Mouse (Mus musculus) T-helper 17 cell (primary cell): ENCODE measurements around the gene Gstp3.

ENCODE experiments used
- in situ Hi-C, 2 experiments: fragments of 300-600 bp; cut with MboI, MseI; formaldehyde crosslinking; loops; 1 replicate in 1 of 2; 2 replicates in 1 of 2; pipeline ENCODE4 v1.15.1; 2025; ENCODE audit warnings: high pct_unique_total_duplicates in 2 of 2

Gene Gstp3

DNA sequence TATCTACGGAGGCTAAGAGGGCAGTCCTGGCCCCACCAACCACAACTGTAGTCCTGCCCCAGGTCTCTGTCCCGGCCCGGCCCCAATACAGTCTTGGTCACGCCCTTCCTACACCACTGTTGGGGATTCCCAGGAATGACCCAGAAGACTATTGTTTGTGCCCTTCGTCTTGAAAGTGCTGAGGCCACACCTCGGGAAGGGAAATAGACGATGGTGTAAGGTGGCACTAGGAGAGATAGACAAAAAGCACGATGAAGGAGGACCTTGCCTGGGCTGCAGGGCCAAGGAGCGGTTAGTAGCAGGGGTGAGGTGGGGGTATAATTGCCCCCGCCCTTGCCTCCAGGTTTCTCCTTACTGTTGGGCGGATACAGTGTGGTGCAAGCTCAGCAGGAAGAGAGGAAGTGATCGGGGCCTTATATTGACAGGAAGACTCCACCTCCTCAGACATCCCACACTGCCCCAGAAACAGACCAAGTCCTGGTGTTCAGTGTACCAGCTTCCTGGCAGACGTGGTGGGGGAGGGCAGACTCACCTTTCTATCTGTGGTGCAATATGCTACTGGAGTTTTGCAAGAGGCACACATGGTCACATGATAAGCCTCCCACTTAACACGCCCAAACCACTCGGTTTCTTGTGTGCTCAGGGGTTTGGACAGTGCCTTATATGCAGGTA lies at the start of gene Gstp3:
Gstp3 (minus strand) TSS at position 501 of the 672 bp plus-strand sequence.
- in situ Hi-C loops, result loop anchor here in 1 of 2 experiments (5.0 kb wide), 1 partner anchor 38 kb away; the partner anchor contains the start of genes Cdk2ap2 and Pitpnm1

- in situ Hi-C loops, result loop anchor here in 1 of 2 experiments (10.0 kb wide), 1 partner anchor 506 kb away; the partner anchor contains the start of gene Lrfn4
These were observed 49.2 kb upstream of the Gstp3 start for GRCm38 (mm10) chr19:4108535-4108934.

DNA sequence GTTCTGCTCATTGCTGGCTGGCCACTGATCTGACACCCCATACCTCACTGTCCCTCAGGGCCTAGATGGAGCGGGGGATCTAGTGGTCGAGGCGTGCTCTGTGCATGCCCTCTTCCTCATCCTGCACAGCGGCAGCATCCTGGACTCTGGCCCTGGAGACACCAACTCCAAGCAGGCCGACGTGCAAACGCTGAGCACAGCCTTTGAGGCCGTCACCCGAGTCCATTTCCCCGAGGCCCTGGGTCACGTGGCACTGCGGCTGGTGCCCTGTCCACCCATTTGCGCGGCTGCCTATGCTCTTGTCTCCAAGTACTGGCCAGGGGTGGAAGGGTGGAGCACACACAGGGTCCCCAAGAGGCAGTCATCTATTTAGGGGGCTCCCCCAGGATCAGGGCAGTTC lies 47.3 kb upstream of the Gstp3 start:
- in situ Hi-C loops, result loop anchor here in 1 of 2 experiments (10.0 kb wide), 1 partner anchor 508 kb away; the partner anchor contains the start of gene Lrfn4

DNA sequence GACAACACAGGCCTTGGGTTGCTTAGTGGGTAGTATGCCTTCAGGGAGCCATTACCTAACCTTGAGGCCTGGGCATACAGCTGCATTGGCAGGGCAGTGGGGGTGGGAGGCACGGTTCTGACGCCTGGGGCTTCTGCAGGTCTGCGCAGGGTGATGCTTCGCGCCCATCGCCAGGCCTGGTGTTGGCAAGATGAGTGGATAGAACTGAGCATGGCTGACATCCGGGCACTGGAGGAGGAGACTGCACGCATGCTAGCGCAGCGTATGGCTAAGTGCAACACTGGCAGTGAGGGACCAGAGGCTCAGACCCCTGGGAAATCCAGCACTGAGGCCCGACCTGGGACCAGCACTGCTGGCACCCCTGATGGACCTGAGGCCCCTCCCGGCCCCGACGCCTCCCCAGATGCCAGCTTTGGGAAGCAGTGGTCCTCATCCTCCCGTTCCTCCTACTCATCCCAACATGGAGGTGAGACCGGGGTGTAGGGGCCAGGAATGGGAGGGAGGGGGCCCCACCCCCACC lies 45.4 kb upstream of the Gstp3 start:
- in situ Hi-C loops, result loop anchor here in 1 of 2 experiments (10.0 kb wide), 1 partner anchor 510 kb away; the partner anchor contains the start of gene Lrfn4

GRCm38 (mm10) chr19:4103792-4104191 lies 44.4 kb upstream of the Gstp3 start:
- in situ Hi-C loops, result loop anchor here in 1 of 2 experiments (10.0 kb wide), 1 partner anchor 511 kb away; the partner anchor contains the start of gene Lrfn4

GRCm38 (mm10) chr19:4103294-4103693 lies 43.9 kb upstream of the Gstp3 start:
- in situ Hi-C loops, result loop anchor here in 1 of 2 experiments (10.0 kb wide), 1 partner anchor 512 kb away; the partner anchor contains the start of gene Lrfn4

DNA sequence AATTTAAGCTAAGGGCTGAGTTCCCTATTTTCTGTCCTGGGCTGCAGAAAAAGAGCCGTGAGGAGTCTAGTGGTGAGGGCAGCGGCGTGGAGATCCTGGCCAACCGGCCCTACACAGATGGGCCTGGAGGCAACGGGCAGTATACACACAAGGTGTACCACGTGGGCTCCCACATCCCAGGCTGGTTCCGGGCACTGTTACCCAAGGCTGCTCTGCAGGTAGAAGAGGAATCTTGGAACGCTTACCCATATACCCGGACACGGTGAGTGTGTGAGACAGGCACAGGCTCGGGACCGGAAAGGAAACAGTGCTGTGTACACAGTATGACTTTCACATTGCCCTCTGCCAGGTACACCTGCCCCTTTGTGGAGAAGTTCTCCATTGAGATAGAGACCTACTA lies 43.3 kb upstream of the Gstp3 start:
- in situ Hi-C loops, result loop anchor here in 1 of 2 experiments (10.0 kb wide), 1 partner anchor 512 kb away; the partner anchor contains the start of gene Lrfn4

- in situ Hi-C loops, result loop anchor here in 1 of 2 experiments (10.0 kb wide), 1 partner anchor 513 kb away; the partner anchor contains the start of gene Lrfn4
These were observed 42.7 kb upstream of the Gstp3 start for GRCm38 (mm10) chr19:4102049-4102448.

DNA sequence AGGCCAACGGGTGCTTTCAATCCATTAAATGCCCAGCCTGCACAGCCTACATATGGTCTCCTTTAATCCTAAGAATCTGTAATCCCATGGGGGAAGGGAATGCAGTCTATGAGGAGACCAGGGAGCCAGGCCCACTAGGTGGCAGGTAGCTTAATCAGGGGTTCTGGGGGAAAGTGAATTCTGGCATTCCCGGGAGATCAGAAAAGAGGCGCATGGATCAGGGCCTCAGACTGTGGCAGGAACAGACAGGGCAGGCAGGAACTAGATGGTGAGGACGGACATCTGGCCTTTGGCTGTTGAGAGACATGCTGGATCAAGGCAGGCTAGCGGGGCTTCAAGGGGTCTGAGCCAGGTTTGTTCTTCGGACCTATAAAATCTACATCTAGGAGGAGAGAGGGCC lies 42.1 kb upstream of the Gstp3 start:
- in situ Hi-C loops, result loop anchor here in 1 of 2 experiments (10.0 kb wide), 1 partner anchor 513 kb away; the partner anchor contains the start of gene Lrfn4

DNA sequence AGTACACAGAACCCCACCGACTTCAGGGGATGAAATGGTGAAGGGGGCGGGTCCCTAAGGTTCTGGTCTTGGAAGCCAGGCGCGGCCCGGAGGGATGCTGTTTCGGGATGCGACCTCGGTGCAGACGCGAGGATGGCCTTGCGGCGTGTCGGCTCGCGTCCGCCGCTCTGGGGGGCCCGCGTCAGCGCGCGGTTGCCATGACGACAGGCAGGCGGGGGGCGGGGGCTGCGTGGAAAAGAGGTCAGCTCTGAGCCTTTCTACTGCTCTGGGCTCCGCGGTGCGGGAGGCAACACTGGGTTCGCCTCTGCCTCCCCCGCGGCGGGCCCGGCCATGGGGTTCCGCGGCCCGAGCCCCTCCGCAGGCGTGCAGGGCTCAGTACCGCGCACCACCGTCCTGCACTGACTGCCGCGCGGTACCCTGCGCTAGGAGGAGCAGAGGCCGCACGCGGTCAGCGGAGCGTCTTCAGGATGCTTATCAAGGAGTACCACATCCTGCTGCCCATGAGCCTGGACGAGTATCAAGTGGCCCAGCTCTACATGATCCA lies 41.4 kb upstream of the Gstp3 start:
- in situ Hi-C loops, result loop anchor here in 1 of 2 experiments (10.0 kb wide), 1 partner anchor 514 kb away; the partner anchor contains the start of gene Lrfn4

DNA sequence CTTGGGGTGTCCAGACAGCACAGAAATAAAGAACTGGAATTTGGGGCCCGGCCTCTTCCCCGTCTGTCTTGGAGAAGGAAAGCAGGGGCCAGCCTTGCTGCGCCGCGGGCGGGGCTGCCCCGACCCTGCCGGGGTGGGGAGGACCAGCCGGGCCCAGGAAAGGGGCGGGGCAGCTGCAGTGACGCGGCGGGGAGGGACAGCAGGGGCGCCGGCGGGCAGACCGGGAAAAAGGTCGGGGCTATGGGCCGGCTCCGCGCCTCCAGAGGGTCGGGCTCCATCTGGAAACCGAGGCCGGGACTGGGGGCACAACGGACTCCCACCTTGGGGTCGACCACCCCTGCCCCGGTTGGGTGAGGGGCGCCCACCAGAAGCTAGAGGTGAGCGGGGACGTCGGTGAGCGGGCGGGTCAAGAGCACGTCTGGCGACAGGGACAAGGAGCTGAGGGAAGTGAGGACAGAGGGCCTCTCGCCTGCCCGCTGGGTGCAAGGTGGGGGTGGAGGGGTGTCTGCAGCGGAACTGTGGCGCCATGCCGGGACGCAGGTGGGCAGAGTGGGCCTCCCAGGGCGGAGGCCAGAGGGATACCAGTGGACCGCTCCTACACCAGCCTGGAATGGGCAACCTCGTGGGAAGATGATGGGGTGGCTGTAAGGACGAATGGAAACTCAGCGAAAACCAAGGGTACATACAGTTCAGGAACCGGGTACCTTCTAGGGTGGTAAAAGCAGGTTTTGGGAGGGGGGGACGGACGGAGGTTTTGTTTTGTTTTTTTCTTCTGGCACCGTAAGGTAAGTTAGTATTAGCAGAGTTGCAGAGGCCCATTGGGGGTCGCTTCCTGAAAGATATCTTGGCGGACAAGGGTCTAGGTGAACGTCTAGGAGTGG lies 40.7 kb upstream of the Gstp3 start, which contains the start of gene Pitpnm1:
Pitpnm1 (plus strand) TSS at position 162 of the 881 bp plus-strand sequence.
- in situ Hi-C loops, result loop anchor here (5.0 to 10.0 kb wide), 3 partner anchors 43 to 515 kb away; partner anchors contain the start of genes Gstp3 (in 1 of the 2), Lrfn4 (in 1 of the 2) and Ptprcap (in 1 of the 2)

DNA sequence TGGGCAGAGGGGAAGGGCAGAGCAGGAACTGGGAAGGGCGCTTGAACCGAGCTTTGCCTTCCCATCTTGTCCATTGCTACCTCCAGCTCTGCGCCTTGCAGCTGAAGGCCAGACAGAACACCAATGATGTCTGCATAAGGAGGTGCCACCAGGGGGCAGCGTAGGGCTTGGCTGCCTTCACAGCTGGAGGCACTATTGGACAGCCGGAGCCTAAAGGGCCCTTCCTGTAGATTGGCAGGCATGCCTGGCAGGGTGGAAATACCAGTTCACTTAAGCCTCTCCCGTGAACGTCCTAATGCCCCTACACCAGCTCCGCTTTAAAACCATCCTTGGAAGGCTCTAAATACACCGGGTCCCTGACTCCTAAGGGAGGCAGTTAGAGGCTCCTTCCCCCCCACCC lies 39.7 kb upstream of the Gstp3 start:
- in situ Hi-C loops, result loop anchor here in 1 of 2 experiments (5.0 kb wide), 2 partner anchors 42 to 53 kb away; partner anchors contain the start of genes Gstp3 and Ptprcap

- in situ Hi-C loops, result loop anchor here in 1 of 2 experiments (5.0 kb wide), 2 partner anchors 41 to 54 kb away; partner anchors contain the start of genes Gstp3 and Ptprcap
These were observed 39.1 kb upstream of the Gstp3 start for GRCm38 (mm10) chr19:4098426-4098825.

DNA sequence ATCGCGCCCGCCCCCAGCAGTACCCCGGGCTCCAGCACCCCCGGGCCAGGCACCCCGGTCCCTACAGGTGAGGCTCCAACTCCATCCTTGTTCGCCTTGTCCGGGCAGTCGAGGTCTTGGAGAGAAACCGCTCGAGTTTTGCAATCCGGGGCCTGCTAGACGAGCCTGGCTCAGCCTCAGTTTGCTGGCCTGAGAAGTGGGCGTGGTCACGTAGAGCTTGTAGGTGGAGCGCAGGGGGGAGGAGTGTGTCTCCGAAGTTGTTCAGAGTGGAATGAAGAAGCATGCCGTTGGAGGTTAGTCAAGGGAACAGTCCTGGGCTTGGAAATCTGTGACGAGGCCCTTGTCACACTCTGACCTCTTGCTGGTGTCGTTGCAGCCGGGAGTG lies 38.1 kb upstream of the Gstp3 start:
- in situ Hi-C loops, result loop anchor here in 1 of 2 experiments (5.0 kb wide), 2 partner anchors 40 to 55 kb away; partner anchors contain the start of genes Gstp3 and Ptprcap

DNA sequence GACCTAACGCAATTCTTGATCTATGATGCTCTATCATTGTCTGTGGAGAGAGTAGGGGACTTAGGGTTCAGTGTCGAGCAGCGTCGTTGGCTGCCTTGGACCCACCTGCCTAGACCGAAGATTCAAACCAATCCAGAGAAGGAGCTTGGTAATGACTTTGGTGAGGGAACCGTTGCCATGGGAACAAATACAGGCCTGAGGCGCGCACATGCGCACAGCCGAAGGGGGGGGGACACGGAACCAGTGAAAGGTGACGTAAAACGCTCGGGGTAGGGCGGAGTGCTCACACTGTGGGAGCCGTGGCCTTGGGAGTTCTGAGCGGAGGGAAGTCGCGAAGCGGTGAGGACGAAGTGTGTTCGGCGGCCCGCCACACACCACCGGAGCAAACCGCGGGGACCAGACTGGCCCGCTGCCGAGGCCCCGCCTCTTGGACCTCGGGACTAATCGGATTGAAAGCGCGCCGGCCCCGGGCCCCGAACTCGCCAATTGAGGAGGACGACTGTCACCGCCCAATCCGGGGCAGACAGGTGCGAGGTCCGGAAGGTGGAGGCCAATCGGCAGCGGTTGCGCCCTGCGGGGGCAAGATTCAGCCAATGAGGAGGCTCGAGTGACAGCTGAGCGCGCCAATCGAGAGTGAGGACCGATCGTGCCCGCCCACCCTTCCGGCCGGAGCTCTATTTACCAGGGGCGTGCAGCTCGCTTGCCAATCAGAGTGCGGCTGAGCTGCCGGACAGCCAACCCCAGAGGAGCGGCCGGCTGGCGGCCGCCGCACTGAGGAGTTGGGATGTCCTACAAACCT lies 37.5 kb upstream of the Gstp3 start, which contains the start of gene Cdk2ap2:
Cdk2ap2 (plus strand) TSS at position 541 of the 799 bp plus-strand sequence.
- in situ Hi-C loops, result loop anchor here in 1 of 2 experiments (5.0 kb wide), 2 partner anchors 40 to 55 kb away; partner anchors contain the start of genes Gstp3 and Ptprcap

- in situ Hi-C loops, result loop anchor here in 1 of 2 experiments (5.0 kb wide), 2 partner anchors 39 to 56 kb away; partner anchors contain the start of genes Gstp3 and Ptprcap
These were observed 36.4 kb upstream of the Gstp3 start for GRCm38 (mm10) chr19:4095802-4096201.

DNA sequence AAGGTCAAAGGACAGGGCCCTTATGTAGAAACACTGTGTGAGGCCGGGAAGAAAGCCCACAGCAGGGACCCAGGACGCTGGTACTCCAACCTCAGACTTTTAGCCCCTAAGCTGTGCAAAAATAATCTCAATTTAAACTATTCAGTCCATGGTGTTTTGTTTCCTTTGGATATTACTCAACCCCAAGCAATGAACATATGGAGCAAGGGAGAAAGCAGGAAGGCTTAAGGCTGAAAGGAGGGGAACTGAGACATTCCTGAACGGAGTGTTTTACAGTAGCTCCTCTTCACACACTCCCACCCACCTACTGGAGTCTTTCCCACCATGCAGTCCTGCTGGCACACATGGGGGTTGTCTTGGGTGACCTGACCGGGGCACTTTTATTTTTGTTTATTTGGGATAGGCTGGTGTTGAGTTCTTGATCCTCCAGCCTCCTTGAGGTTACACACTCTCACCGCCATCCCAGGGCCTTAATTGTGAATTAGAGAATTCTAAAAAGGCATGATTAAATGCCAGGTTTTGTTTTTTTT lies 35.5 kb upstream of the Gstp3 start:
- in situ Hi-C loops, result loop anchor here in 1 of 2 experiments (5.0 kb wide), 2 partner anchors 38 to 57 kb away; partner anchors contain the start of genes Gstp3 and Ptprcap

DNA sequence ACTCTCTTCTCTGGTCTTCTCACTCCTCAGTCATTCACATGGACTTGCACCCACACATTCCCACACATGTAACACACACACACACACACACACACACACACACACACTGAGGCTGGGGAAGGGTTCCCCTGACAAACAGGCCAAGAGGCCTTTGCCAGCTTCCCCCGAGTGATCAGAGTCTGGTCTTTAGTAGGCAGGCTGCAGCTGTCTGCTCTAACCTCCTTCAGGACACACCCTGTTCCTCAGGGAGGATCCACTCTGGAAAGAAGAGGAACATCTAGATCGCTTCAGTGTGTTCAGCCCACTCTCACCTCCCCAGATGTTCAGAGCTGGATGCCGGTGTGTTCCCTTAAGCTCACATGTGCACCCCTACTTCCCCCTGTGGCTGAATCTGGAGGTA lies 35.0 kb upstream of the Gstp3 start:
- in situ Hi-C loops, result no loop called here

DNA sequence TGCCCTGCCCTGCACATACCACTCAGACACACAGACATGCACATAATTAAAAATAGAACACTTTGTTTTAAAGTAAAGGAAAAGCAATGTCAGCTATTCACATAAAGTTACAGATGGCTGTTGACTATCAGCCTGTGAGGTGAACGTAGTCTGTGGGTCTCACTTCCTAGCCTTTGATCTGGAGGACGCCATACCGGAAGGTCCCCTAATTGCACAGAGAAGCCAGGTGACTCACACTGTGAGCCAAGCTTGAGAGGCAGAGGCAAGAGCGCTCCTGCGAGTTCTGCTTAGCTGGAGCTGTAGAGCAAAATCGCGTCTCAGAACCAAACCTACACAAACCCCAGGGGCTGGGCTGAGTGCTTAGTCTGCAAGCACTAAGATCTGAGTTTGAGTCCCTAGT lies 34.4 kb upstream of the Gstp3 start:
- in situ Hi-C loops, result no loop called here
